Mouse (Mus musculus) cerebellum, adult (tissue): ENCODE measurements around the gene Chrd.

ENCODE experiments used
- ATAC-seq: cut with Nextera tagmentation; 2 replicates; pipeline ENCODE4 v1.9.2; 2017; ENCODE audit warnings: mild to moderate bottlenecking, moderate library complexity, mixed read lengths; ENCODE audit not compliant: insufficient number of reproducible peaks, low FRiP score, low TSS enrichment

Gene Chrd

DNA sequence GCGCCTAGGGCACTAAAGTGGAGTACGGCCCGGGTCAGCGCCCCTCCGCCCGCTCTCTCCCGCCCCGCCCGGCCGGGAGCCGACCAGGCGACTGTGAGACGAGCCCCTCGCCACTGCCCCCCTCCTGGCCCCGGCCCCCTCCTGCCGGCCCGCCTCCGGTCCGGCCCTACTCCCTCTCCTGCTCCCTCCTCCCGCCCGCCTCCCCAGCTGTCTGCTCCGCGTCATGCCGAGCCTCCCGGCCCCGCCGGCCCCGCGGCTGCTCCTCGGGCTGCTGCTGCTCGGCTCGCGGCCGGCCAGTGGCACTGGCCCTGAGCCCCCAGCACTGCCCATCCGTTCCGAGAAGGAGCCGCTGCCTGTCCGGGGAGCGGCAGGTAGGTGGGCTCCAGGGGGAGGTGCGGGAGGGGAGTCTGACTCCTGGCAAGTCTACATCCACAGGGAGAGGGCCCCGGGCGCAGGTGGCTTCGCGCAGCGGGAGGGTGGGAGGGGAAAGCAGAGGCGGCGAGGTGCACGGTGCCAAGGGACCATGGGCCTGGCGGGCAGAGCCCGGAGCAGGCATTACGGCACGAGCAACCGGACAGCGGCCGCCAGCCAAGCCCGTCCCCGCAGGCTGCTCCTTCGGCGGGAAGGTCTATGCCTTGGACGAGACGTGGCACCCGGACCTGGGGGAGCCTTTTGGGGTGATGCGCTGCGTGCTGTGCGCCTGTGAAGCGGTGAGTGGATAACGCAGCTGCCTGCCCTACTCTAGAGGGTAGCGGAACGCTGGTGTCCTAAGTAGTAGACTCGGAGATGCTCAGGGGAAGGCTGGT is at the start of gene Chrd:
Gene Chrd (plus strand): TSS at position 203 of the 806 bp plus-strand sequence.
- peak; percentile 42 for ATAC-seq

DNA sequence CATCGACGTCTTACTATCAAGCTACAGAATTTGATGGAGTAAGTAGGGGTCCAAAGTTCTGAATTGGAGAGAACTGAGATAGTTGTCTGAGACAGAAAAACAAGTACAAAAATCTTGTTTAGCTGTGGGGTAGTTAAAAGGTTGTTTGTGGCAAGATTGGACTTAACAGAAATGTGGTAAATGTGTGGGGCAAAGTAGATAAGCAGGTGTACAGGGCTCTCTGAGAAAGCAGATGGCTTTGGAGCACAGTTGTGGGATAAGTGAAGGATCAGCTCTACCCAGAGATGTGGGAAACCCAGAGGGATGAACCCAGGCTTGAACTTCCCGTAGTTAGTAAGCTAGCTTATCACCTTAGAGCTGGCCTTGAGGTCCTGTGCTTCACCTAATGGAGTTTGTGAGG is 42.2 kb upstream of the Chrd start:
- ATAC-seq, result no peak

DNA sequence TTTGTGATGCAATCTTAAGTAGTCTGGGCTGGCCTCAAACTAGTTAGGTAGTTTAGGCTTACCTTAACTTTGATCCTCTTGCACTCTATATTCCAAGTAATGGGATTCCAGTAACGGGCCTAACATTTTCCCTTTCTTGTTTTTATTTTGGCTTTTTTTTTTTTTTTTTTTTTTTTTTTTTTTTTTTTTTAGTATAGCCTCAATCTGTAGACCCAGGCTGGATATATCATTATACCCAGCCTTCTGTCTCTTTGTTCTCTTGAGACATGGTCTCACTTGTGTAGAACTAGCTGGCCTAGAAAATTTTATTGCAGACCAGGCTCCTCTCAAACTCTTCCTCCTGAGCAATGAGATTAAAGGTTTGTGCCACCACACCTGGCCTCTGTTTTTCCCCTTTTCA is 41.3 kb upstream of the Chrd start:
- ATAC-seq, result no peak

DNA sequence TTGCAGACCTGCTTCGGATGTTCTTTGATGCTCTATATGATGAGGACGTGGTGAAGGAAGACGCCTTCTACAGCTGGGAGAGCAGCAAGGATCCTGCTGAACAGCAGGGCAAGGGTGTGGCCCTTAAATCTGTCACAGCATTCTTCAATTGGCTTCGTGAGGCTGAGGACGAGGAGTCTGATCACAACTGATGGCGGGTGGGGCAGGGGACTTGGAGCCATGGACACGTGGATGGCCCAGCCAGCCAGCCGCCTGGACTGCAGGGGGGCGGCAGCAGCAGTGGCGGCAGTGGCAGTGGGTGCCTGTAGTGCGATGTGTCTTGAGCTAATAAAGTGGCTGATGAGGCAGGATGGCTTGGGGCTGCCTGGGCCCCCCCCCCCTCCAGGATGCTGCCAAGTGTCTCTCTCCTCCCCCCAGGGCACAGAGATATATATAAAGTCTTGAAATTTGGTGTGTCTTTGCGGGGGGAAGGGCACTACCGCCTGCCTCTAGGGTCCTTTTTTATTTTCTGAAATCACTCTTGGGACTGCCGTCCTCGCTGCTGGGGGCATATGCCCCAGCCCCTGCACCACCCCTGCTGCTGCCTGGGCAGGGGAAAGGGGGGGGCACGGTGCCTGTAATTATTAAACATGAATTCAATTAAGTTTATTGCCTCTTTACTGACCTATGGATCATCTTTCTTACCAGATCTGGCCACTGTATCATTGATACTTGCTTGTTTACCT is 40.5 kb upstream of the Chrd start:
- no peak for ATAC-seq

DNA sequence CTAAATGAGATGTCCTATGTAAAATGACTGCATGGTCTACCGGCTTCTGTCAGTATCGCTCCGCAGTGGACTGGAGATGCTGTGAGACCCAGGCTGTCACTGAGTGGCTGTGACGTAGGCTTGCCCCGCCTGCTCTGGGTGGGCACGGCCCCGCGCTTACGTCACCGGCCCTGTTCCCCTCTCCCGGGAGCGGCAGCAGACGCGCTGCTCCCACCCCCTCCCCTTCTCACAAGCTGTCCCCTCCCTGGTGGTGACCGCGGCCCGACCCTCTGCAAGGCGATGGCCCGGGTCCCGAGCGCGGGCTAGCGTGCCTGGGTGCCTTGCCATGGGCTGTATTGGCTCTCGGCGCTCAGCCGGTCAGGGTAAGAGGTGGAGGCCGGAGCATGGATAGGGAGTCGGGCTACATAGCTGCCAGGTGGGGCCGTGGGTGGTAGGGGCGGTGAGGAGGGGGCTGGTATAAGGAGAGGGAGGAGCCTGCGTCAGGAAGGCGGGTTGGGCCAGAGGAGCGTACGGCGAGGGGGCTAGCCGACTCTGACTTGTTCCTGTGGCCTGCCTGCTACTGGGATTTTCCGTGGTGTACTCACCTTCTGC is 39.7 kb upstream of the Chrd start, which contains the start of gene Fam131a:
Gene Fam131a (plus strand): TSS at position 131 of the 591 bp plus-strand sequence.
- ATAC-seq, result peak; percentile 85

DNA sequence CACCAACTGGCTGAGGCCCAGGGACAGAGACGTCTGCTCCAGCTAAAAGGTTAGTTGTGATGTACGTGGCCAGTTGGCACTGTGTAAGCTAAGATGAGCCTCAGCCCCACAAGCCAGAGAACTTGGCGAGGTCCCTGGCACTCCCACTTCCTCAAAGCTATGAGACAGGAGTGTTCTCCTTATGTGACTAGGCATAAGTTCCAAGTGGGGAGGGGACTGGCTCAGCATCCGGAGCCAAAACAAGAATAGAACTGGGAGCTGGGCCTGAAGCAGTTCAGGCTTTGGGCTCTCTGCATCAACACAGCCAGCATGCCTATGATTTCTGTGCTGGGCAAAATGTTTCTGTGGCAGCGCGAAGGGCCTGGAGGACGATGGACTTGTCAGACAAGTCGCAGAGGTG is 38.1 kb upstream of the Chrd start:
- ATAC-seq, result 0 out of 2 replicates have a peak, but pooled peaks have one; percentile 21

DNA sequence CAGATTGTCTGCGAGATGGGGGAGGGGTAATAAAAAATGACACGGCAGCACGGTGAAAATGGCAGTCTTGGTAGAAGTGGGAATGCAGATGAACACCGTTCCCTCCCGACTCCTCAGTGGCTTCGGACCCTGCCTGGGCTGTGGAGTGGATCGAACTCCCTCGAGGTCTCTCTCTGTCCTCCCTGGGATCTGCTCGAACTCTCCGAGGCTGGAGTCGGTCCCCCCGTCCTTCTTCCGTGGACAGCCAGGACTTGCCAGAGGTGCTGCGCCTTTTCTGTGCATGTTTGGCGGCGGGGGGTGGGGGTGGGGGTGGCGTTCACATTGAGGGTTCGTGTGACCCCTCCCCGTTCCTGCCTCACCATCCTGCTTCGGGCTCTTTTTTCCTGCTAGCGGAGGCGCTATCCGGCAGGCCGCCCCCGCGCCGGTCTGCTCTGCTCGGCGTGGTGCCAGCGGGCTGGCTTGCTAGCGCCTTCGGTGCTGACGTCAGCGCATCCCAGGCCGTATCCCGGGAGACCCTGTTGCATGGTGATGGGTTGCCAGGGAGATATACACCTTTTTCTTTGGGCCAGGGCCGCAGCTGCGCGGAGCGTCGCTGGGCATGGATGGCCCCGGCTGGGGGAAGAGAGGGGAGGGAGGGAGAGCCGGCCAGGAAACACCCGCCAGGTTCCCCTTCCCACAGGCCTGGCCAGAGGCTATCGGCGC is 37.2 kb upstream of the Chrd start:
- ATAC-seq, result peak; percentile 53

DNA sequence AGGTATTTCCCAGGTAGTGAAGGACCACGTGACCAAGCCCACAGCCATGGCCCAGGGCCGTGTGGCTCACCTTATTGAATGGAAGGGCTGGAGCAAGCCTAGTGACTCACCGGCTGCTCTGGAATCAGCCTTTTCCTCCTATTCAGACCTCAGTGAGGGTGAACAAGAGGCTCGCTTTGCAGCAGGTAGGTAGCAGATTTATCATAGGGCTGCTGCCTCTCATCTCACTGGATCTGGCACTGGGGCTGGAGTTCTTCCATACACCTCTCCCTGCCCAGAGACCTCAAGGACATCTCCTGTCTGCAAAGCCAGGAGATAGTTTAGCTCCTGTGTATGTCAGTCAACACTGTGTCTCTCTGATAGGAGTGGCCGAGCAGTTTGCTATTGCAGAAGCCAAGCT is 33.7 kb upstream of the Chrd start:
- ATAC-seq, result no peak

DNA sequence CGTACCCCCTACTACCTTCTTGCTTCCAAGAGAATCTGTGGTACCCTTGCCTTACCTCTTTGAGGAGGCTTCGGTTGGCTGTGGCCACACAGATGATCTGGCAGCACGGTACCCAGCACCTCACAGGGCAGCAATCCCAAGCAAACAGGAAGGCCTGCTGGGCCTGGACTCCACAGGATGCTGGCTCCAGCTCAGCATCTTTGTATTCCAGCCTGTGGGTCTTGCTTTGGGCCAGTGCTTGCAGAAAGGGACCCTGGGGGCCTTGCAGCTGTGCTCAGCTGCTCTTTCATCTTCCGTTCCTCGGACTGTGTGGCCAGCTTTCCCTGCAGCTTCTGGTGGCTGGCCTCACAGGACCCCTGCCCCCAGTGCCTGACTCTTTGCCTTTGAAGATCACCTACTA is 32.9 kb upstream of the Chrd start:
- peak; percentile 47; the same call in 1 of the 2 replicates for ATAC-seq

DNA sequence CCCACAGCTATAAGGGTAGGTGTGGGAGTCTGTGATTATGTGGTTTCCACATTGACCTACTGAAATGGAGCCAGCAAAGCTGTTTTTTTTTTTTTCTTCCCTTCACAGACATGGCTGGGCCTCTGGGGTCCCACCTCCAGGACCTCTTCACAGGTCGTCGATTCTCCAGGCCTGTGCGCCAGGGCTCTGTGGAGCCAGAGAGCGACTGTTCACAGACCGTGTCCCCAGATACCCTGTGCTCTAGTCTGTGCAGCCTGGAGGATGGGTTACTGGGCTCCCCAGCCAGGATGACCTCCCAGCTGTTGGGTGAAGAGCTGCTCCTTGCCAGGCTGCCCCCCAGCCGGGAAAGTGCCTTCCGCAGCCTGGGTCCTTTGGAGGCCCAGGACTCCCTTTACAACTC is 31.6 kb upstream of the Chrd start:
- ATAC-seq, result no peak

DNA sequence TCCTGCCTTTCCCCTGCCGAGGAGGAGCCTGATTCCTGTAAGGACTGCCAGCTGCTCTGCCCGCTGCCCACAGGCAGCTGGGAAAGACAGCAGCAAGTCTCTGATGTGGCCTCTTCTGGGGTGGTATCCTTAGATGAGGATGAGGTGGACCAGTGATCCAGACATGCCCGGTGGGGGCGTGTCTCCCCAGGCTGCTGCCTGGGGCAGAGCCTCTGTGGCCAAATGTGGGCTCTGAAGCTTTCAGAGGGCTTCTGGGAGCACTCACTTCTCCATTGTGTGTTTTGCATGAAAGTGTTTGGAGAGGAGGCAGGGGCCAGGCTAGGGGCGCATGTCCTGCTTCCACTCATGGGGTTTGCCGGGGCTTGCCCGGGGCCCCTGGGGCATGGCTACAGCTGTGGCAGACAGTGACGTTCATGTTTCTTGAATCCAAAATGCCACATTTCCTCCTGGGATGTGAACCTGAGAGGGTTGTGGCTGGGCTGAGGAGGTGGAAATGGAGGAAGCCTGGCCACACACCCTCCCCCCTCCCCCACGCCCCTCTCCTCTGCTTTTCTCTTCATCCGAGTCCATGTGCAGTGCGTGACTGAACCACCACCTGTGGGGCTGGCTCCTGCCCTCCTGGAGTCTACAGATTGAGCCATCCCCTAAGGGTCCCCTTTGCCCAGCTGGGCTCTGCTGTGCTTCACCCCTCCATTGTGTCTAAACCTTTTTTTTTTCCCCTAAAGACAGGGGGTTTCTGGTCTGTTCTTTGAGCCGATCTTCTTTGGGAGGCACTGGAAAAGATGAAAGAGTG is 31.0 kb upstream of the Chrd start:
- no peak for ATAC-seq

DNA sequence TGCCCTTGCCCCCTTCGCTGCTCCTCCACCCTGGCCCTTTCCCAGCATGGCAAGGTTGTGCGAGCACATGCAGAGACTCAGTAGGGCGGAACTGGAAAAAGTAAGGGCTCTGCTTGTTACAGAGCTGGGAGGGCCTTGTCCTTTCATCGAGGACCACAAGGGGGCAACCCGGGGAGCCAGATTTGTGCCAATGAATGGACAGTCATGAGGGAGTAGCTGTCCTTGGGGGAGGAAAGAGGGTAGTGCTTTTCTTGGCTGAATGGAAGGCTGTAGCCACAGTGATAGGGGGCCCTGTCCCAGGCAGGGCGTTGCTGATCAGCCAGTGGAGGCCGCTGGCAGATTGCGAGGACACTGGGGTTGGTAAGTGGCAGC is 30.4 kb upstream of the Chrd start:
- no peak for ATAC-seq

DNA sequence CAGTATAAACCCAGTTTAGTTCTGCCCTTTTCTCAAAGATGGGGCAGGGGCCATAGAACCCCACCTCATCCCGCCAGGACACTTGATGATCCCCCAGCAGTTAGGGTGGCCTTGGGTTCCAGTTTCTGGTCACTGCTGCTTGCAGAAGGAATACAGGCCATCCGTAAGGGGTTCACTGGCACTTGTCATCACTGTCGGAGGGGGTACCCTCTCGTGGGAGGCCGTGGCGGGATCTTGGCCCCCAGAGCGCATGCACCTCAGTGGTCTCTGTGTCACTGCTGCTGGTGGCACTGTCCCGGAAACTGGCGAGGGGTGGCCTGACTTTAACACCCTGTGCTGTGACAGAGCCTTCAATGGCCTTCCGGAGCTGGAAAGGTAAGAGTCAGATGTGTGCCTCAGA is 29.9 kb upstream of the Chrd start:
- ATAC-seq, result no peak

DNA sequence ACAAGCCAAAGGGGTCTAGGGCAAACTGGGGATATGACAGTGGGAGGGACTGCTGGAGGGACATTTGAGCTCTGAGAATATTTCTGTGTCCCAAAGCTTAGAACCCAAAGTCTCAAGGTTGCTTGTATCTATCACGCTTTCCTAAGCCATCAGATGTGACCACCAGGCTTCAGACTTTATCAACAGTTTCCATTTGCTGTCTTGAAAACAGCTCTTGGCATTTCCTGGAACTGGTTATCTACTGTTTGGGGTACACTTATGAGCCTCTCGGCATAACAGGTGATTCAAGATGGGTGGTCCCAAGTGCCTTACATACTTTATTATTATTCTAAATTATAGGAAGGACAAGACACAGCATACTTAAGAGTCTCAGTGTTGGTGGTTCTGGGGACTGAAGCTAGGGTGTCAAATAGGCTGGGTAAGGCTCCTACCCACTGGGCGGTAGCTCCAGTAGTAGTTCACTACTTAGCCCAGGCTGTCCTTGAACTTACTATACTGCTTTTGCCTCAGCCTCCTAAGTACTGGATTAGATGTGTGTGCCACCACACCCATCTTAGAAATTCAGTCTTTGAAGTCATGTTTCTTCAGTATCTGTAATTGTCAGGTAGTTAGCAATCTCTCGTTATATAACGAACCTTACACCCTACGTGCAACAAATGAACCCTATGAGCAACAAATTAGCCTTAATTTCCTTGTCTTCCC is 29.1 kb upstream of the Chrd start:
- ATAC-seq, result no peak

DNA sequence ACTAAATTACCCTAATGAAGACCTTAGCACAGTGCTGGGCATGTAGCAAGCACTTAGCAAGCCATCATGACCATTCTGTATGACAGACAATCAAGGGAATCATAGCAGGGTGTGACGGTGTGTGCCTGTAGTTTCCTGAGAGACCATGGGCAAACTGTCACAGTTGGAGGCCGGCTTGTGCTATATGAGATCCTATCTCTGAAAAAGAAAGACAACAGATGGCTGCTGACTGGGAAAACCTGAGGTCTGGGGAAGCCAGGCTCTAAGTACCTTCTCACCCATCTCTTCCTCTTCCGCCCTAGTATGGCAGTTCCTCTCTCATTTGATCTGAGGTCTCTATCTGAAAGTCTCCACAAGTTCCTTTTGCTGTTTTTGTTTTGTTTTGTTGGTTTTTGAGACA is 27.1 kb upstream of the Chrd start:
- peak; percentile 18; the same call in 1 of the 2 replicates for ATAC-seq

DNA sequence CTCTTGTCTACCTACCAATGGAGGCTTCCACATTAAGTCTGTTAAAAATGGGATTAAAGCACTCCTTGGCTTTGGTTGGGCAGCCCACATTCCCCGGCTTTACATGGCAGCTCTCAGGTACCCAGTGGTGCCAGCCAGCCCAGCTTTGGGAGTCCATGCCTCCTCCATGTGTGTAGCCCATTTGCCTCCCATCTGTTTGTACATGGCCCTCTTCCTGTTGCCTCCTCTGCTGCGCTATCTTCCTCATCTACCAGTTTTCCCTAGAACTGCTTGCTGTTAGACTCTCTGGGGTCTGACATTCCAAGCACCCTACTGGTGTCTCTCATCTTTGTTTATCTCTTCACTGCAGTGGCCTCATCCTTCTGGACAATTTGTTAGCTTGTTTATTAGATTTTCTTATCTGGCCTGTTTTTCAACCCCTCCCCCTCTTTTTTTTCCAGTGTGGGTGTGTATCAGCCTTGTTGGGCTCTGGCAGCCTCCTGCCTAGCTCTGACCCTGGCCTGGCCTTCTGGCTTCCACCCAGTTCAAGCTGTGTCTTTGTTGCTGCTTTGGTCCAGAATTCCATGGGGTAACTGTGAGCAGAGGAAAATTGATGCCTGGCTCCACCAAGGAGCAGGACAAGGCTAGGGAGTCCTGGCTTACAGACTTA is 26.4 kb upstream of the Chrd start:
- ATAC-seq, result no peak

DNA sequence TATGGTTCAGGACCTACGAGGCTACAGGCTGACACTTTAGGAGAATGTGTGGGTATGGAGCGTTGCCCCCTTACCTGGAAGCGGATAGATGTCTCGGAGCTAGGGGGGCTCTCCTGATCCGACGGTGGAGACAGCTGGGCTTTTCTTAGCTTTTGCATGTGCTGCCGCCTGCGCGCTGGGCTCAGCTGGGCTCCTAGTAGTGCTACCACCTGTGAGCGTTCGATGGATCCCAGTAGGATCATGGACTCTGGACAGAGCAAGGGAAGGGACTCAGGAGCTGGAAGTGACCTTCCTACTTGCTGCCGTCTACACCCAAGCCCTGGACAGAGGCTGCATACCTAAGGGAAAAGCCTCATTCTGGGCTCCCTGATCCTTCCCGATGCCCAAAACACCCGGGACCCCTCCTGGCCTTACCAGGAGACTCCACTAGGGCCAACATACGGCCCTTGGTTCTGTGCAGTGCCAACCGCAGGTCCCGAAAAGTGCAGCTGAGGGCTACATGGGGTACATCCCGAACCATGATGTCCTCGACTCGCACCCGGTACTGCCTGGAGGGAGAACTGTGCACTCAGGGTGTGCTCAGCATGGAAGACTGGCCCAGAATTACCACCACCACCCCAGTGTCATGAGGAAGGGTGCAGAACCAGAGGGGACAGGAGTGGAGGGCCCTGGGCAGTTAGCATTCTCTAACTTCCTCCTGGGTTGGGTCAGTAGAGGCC is 24.5 kb upstream of the Chrd start:
- no peak for ATAC-seq
